Mouse (Mus musculus) heart, adult 8-10 months (tissue): ENCODE measurements around the gene G430095P16Rik. TPM values are rescaled to one million over a fixed set of nuclear protein-coding genes. Genes with fewer than 3 reads are reported as not detected.

Source experiments
- DNase-seq: peaks from one replicate; pipeline ENCODE4 v3.0.0; 2022; ENCODE audit warnings: low spot score
- total RNA-seq, 4 experiments: library from RNA; stranded (reverse); gene quantifications; 2 replicates each; pipeline ENCODE4 v1.2.4; 2022

G430095P16Rik gene
- total RNA-seq, 4 experiments from 2014 or later = 0.66 TPM; not detected in 3

DNA sequence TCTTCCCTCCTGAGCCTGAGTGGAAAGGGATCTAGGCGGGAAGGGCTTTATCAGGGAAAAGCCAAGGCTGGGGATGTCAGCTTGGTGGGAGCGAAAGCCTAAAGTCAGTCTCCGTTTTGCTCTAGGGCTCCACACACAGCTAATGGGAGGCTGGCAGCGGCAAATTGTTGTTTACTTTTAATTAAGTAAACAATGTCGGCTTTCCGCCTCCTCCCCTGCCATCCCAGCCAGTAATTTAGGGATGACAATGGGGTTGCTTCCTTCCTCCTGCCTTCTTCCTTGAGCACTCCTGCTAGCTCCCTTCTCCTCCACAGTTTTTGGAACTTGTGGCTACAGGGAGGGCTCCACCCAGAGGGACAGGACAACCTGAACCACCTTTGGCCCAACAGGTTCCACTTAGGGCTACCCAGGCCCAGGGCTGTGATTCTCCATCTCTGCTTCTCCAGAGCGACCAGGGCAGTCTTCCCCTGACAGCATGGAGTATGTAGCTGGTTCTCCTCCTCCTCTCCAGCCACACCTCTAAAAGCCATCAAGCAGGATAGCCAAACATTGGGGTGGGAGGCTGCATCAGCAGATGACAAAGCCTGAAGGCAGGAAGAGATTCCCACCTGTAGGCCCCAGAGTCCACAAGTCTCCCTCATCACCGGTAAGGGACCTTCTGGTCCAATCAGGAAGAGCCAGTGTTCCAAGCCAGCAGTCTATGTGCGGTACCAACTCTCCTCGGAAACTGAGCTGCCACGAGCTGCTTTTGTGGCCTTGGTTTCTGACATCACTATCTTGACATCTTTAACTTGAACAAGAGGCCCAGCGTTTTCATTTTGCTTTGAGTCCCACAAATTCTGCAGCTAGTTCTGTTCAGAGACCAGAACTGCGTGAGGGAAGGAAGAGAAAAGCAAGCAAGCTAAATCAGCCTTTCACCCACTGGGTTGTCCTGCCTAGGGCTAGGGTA lies 18.4 kb downstream of the G430095P16Rik start:
- no peak for DNase-seq

GRCm38 (mm10) chr8:84742171-84743053 lies 19.6 kb downstream of the G430095P16Rik start:
- DNase-seq = peak; percentile 62

DNA sequence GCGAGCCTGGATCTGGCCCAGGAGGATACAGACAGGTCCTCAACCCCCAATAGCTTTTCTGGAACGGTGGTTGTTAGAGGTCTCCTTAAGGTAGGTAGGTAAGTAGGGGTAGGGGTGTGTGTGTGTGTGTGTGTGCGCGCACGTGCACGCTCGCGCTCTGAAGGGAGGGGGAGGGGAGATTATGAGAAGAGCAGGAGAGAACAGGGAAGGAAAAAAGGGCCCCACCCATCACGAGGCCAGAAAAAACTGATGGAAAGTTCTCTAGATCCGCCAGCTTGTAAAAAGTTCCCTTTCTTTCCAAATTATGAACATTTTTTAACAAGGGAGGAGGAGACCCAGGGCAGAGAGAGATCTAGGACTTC lies 20.2 kb downstream of the G430095P16Rik start:
- peak; percentile 63 for DNase-seq

DNA sequence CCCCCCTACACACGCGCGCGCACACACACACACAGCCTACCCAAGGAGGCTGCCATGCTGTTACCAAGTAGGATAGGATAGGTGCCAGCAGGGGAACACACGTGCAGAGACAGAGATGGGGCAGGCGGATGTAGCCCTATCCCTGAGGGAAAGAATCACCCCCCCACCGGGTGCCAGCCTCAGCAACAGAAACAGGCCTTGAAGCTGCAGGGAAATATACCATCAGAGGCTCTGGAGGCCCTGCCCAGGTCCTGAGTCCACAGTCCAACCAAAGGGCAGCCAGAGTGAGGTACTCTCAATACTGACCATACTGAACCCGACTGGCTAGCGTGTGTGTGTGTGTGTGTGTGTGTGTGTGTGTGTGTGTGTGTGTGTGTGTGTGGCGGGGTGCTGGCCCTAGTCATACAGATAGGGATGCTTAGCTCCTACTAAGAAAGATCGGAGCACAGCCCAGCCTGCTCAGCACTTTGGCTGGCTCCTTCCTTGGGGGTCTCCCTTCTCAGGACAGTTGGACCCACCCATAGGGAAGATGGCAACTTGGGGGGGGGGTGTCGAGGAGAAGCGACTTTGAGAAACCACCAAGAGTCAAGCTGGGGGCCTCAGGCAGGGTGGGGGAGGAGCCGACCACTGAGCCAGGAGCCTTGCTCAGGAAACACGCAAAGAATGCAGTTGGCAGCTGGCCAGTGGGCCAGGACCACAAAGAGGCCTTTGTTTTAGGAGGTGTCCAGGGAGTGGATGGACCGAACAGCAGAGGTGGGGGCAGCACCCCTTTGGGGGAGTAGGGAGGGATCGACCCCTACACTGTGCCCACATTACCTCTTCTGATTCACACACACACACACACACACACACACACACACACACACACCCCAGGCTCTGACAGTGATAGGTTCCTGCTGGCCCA lies 21.0 kb downstream of the G430095P16Rik start:
- DNase-seq = peak; percentile 80

GRCm38 (mm10) chr8:84745032-84745925 lies 22.5 kb downstream of the G430095P16Rik start:
- no peak for DNase-seq

- DNase-seq = no peak
Measured at GRCm38 (mm10) chr8:84749519-84749918, 26.7 kb downstream of the G430095P16Rik start.

DNA sequence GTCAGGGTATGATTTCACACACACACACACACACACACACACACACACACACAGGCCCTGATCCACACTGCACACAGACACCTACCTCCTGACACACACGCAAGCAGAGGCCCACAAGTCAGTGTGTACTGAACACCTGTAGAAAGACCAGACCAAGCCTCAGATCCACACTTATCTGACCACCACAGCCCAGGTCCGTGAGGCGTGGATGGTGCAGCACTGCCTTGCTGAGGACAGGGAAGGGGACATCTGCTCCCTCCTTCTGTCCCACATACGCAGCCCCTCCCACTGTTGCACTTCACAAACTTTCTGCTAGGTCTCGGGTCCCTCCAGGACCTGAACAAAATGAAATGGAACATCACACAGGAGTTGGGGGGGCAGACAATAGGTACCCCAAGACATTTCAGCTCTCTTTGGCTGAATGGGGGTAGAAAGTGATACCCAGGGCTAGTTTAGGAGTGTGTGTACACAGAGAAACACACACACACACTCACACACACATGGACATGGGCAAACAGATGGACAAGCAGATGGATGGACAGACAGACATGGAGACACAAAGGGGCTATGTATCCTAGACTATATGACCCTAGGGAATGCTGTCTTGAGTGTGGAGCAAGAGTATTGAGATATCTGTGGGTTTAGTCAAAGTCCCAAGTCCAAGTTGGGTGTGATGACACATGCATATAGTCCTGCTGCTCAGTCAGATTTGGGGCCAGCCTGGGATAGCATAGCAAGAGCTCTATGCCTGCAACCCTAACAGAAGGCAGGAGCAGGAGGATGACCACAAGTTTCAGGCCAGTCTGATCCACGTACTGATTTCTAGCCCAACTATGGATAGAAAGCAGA lies 30.2 kb downstream of the G430095P16Rik start:
- no peak for DNase-seq

GRCm38 (mm10) chr8:84757501-84757900 lies 34.7 kb downstream of the G430095P16Rik start:
- no peak for DNase-seq

- no peak for DNase-seq
Measured at GRCm38 (mm10) chr8:84758308-84758707, 35.5 kb downstream of the G430095P16Rik start.

- DNase-seq = no peak
Measured at GRCm38 (mm10) chr8:84759126-84759525, 36.3 kb downstream of the G430095P16Rik start.

DNA sequence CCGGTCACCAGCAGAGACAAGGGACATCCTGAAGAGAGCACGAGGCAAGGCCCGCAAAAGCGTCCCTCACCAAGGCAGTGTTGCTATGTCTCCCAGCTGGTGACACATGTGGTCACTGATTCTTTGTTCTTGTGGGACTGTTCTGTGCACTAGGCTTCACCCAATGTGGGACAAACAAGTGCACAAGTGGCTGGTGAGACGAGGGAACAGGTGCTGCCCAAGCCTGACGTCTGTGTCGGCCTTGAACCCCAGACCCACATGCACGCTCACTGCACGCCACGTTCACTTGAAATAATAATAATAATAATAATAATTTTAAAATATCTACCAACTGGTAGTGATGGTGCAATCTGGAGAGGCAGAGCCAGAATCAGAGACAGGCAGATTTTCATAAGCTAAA lies 36.9 kb downstream of the G430095P16Rik start:
- DNase-seq = no peak

- DNase-seq = no peak
Measured at GRCm38 (mm10) chr8:84760405-84760805, 37.6 kb downstream of the G430095P16Rik start.

DNA sequence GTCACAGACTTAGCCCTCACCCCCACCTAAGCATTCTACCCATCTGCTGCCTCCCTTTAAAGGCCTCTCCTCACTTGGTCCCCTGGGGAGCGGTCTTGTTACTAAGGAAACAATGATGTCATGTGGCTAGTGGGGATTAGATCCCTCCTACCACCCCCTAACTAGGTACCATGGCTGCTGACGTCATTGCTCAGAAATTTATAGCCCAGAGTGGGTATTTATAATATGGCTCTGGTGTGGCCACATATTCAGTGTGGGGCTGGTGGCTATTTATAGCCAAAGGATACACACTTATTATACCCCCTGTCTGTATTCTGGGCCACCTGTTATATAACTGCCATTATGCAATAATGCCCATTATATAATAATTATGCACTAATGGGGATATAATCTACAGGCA lies 38.1 kb downstream of the G430095P16Rik start:
- no peak for DNase-seq

- no peak for DNase-seq
Measured at GRCm38 (mm10) chr8:84764100-84764499, 41.3 kb downstream of the G430095P16Rik start.

DNA sequence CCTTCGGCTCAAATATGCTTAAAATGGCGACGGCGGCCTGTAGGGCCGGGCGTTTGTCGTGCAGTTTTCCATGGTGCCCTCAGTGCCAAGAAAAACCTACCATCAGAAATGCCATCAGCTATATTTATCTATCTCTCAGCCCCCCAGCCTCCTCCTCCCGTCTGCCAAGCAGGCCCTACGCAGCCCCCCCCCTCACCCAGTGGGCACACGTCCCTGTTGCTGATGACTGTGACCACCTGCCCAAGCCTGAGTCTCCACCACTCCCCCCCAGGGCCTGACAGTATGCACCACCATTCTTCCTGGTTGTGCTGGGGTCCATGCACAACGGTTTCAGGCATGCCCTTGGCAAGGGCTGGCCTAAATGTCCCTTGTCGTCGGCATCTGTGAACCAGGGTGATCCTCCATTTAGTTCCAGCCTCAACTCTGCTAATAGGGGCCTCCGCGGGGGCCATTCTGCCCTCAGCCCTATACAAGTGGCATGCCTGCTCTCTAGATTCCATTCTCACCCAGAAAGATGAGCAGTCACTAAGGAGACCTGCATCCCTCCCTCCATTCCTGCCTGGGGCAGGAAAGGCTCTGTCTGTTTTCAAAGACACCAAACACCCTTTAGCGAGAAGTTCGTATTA lies 42.2 kb downstream of the G430095P16Rik start:
- no peak for DNase-seq

GRCm38 (mm10) chr8:84765629-84766028 lies 42.8 kb downstream of the G430095P16Rik start:
- no peak for DNase-seq

- DNase-seq = no peak
Measured at GRCm38 (mm10) chr8:84766422-84766821, 43.6 kb downstream of the G430095P16Rik start.

- DNase-seq = no peak
Measured at GRCm38 (mm10) chr8:84767221-84767620, 44.4 kb downstream of the G430095P16Rik start.
